Mouse (Mus musculus) cortical plate, adult 2 months (tissue): Measurements from ENCODE around the gene Ttc28. TPM values are rescaled to one million over a fixed set of nuclear protein-coding genes. Genes with fewer than 3 reads are reported as not detected.

Source experiments
- H3K27ac ChIP-seq: fragments of 200-500 bp; 2 replicates; pipeline ENCODE4 v1.5.1; 2012; ENCODE audit warnings: low read length, control low read depth, inconsistent platforms; ENCODE audit not compliant: insufficient read depth
- H3K4me1 ChIP-seq: fragments of 200-500 bp; 2 replicates; pipeline ENCODE4 v1.6.1; 2011; ENCODE audit warnings: low read length; ENCODE audit not compliant: control insufficient read depth, insufficient read depth
- H3K4me3 ChIP-seq: fragments of 200-500 bp; 2 replicates; pipeline ENCODE4 v1.5.1; 2011; ENCODE audit warnings: mild to moderate bottlenecking, low read length, control low read depth; ENCODE audit not compliant: insufficient read depth
- CTCF ChIP-seq: fragments of 200-500 bp; IDR thresholded peaks from 2 replicates; pipeline ENCODE4 v1.5.1; 2011; ENCODE audit warnings: mild to moderate bottlenecking, control low read depth, low read length; ENCODE audit not compliant: insufficient read depth; ENCODE audit errors: extremely low read depth
- POLR2A ChIP-seq: fragments of 200-500 bp; IDR thresholded peaks from 2 replicates; pipeline ENCODE4 v1.6.1; 2011; ENCODE audit warnings: mild to moderate bottlenecking, low read length, control low read depth; ENCODE audit not compliant: insufficient read depth; ENCODE audit errors: extremely low read depth
- polyA plus RNA-seq: library from polyadenylated mRNA; depleted of rRNA; stranded (reverse); fragments of >200 nt; gene quantifications from 2 replicates; pipeline ENCODE4 v1.2.3, GENCODE M21; 2012

Gene Ttc28
- polyA plus RNA-seq, 1 experiment = 3.7 TPM

DNA sequence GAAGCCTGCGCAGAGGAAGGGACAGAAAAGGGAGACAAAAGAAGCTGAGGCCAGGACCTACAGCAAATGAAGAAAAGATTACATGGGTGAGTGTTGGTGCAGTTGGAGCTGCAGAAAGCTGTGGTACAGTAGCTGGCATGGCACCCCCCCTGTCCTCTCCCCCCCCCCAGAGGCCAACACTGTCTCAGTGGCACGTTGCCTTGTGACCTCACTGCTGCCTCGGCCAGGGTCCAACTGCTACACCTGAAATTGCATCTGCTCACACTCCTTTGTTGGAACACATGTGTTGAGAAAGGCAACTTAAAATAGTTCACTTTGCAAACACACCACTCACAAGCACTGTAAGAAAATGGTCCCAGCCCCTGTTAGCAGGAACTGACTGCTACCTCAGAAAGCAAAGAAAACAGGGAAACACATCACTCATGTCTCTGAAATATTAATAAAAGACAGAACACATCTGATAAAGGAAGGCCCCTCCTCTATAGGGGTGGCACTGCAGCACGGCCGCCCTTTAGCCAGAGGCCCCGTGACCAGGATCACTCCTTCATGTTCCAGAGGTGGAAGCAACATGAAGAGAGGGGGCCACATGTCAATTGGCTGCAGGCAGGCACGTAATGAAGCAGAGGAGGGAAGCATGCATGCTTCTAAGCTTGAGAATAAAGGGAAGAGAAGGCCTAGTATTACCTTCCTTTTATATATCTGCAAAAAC lies 301.8 kb downstream of the Ttc28 start:
- no peak overlapping the region for H3K27ac ChIP-seq

DNA sequence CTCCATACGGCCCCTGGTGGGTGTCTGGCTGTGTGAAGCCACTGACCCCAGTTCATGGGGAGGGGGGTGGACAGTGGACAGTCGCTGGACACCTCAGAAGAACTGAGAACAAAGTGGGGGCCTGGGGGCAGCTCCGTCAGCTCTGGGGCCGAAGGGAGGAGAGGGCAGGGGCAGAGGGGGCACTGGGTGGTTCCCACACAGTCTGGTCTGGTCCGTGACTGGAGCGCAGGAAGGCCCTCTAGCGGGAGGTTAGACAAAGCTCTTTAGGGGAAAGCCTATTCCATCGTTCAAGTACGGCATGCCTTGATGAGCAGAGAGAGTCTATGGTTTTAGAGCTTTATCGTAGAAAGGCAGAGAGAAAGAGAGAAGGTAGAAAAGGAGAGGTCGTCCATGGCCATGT lies 307.0 kb downstream of the Ttc28 start:
- no peak for TF ChIP-seq CTCF
- TF ChIP-seq POLR2A = no peak
- H3K27ac ChIP-seq = no peak overlapping the region

More for the DNA sequence above, 301.8 kb downstream of the Ttc28 start:
- Histone ChIP-seq H3K4me1 (peaks cover 2% of the 10 kb centered on the region; the same call in 1 of the 2 replicates), H3K4me3 (no peak overlapping the region)
- TF ChIP-seq POLR2A (no peak), CTCF (no peak)

DNA sequence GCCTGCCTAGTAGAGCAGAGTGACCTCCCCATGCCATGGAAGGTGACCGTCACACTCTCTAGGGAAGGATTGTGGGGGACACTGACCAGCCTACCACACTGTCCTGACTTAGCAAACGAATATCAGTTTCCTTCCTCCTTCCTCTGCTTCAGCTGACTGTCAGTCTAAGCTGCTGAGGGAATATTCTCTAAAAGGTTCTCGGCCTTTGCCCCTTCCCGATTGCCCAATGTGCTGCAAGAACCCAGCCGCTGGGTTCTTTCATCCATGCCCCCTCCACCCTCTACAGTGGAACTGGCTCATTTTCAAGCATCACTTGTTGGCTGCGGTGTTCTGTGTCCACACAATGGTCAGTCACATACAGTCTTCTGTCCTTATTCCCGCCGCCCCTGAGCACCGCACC lies 312.4 kb downstream of the Ttc28 start:
- TF ChIP-seq POLR2A (no peak), CTCF (no peak)

More for the DNA sequence above, 307.0 kb downstream of the Ttc28 start:
- Histone ChIP-seq H3K4me3 (no peak overlapping the region), H3K4me1 (peaks cover 3% of the 10 kb centered on the region)

DNA sequence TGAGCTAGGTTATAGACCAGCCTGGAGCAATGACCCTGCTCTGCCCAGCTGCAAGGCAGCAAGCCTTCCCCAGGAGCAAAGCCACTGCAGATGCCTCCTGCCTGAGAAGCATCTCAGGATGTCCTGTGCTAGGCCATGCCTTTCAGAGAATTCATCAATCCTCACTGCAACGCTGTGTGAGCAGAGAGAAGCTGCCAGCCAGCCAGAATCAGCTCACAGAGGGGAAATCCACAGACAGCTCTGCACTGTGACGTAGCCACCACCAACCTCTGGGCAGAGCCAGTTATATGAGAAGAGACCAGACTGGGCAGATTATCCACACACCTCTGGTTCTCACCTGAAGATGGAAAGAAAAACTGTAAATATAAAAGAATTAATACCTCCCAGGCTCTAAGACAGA lies 315.2 kb downstream of the Ttc28 start:
- Histone ChIP-seq H3K27ac (no peak overlapping the region), H3K4me1 (peaks cover 3% of the 10 kb centered on the region), H3K4me3 (no peak overlapping the region)
- no peak for TF ChIP-seq POLR2A

More for the DNA sequence above, 312.4 kb downstream of the Ttc28 start:
- peaks cover 3% of the 10 kb centered on the region for H3K4me1 ChIP-seq
- no peak overlapping the region for H3K4me3 ChIP-seq
- no peak overlapping the region for H3K27ac ChIP-seq

DNA sequence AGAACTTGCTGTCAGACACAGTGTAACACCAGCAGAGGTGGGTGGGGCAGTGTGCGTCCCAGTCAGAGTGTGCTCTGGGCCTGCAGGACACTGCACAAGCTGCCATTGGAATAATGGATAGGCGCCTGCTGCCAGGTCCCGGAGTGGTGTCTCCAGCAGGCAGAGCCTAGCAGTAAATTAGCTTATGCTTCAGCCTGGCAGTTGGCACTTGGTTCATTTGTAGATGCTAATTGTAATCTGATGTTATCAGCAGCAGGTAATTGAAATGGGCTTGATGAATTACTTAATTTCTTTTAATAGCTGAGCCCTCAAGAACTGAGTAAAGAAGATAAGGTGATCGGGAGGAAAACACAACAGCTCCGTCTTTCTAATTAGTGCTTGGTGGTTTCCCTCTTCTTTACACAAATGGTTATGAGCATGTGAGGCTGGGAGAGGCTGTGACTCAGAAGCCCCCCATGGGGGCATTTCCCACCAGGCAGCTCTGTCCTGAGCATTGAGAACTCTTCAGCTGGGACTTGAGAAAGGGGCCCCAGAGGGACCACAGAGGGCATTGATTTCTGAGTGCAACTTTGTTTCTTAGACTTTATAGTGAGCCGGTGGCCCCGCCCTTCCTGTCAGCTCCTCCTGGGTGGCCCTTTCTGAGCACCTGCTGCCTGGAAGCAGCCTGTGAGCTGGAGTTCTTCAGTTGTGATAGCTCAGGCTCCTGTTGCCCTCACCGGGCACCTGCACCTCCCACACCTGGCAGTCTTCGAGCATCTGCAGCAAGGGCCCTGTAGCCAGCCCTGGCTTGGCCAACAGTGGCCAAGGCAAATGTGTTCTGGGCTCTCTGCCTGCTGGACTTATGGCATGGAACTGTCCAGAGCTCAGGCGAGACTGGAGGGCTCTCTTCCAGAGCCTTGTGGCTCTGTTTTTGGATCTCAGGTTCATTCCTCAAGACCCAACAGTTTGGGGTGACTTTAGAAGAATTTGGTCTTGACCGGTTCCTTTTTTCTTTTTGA lies 316.2 kb downstream of the Ttc28 start:
- Histone ChIP-seq H3K4me1 (no peaks in the 10 kb centered on the region), H3K27ac (no peak overlapping the region), H3K4me3 (no peak overlapping the region)
- TF ChIP-seq CTCF (no peak), POLR2A (no peak)

DNA sequence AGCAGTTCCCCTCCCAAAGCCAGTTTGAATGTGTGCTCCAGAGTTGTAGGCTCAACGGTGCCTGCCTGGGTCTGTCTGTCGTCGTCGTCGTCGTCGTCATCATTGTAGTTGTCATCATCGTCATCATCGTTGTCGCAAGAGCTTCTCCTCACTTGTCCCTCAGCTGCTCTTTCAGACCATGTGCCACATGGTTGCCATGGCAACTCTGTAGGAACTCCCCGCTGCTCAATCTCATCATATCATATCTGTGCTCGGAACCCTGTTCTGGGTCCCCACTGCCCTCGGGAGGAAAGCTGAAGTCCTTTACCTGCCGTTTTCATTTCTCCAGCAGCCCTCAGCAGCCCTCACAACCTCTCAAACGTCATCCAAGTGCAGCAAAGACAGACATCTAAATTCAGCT lies 318.1 kb downstream of the Ttc28 start:
- H3K4me1 ChIP-seq = no peaks in the 10 kb centered on the region
- H3K4me3 ChIP-seq = no peak overlapping the region
- TF ChIP-seq POLR2A = no peak
- H3K27ac ChIP-seq = no peak overlapping the region

DNA sequence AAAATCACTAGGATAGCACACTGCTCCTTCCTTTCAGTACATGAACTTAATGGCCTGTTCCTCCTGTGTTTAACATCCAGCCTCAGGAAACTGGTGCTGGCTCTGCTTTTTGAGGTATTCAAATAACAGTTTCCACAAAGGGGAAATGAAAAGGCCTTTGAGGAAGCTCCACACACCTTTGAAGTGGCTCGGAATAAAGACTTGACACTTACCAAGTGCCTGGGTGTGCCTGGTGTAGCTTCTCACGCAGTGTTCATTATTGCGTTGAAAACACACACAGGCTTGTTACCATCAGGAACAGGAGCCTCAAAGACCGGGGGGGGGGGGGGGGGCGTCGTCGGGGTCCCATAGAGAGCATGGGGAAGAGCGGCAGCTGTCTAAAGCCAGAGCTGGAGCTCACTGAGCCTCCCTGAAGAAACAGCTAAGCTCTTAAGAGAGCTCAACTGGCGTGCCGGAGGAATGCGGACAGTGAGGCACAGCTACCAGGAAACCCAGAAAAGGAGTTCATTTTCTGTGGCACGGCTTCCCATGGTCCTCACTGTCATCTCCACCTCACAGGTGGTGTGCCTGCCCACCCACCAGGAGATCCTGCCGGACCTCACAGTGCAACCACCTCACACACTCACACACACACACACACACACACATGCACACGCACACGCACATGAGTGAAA lies 320.7 kb downstream of the Ttc28 start:
- Histone ChIP-seq H3K27ac (no peak overlapping the region), H3K4me1 (0 out of 2 replicates have a peak, but pooled peaks cover 2% of the 10 kb centered on the region), H3K4me3 (no peak overlapping the region)
- TF ChIP-seq CTCF (no peak), POLR2A (no peak)

DNA sequence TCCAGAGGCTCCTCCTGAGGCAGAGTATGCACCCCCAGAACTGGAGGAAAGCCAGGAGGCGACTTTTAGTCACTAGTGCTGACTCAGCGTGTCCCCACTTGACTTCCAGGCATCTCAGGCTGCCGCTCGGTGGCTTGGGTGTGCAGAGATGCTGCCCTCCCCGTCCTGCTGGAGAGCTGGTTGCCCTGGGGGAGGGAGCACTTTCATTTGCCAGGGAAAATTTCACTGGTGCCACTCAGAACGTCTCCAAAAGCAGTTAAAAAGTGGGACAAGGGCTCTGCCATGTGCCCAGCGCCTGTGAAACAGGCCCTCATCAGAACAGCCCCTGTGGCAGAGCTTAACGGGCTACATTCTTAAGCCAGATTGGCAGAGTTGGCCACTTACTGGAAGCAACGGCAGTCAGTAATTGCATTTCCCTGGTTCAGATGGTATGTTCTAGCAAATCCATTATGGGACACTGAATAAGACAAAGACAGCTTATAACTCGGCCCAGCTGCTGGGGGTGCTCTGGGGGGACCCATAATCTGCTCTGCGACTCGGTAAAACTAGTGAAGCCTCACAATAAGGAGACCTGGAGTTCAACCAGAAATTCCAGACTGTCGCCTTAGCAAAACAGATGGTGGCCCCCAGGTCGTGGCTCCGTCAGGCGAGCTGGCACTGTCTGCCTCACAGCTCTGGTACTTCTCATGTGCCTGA lies 321.5 kb downstream of the Ttc28 start:
- no peak overlapping the region for H3K4me3 ChIP-seq
- H3K27ac ChIP-seq = no peak overlapping the region
- H3K4me1 ChIP-seq = 0 out of 2 replicates have a peak, but pooled peaks cover 2% of the 10 kb centered on the region
- TF ChIP-seq CTCF (no peak), POLR2A (no peak)

DNA sequence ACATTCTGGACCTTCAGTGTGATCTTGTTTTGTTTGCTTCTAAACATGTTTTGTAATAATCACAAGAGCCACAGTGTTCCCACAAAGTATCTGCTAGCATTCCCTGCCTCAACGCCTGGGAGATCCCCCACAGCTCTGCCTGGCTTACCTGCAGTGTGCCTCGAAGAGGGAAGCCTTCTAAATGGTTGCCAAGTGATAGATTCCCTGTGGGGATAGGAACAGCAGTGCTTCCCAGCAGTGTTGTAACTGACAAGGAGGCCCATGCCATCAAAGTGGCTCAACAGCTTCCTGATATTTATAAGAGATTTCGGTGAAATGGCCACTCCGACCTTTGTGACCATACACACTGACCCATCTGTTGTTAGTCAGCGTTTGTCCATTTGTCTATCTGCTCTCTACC lies 324.6 kb downstream of the Ttc28 start:
- no peak overlapping the region for H3K27ac ChIP-seq

More for the DNA sequence above, 324.6 kb downstream of the Ttc28 start:
- Histone ChIP-seq H3K4me3 (no peak overlapping the region), H3K4me1 (0 out of 2 replicates have a peak, but pooled peaks cover 2% of the 10 kb centered on the region)
- TF ChIP-seq POLR2A = no peak
- no peak for TF ChIP-seq CTCF
